Mouse (Mus musculus): ENCODE results near the gene Kyat3.
"Not testable (repeated sequence)": the region's sequence is repeated elsewhere in the genome, so short reads cannot be mapped to it uniquely, and the experiment has no call there.

Gene Kyat3

DNA sequence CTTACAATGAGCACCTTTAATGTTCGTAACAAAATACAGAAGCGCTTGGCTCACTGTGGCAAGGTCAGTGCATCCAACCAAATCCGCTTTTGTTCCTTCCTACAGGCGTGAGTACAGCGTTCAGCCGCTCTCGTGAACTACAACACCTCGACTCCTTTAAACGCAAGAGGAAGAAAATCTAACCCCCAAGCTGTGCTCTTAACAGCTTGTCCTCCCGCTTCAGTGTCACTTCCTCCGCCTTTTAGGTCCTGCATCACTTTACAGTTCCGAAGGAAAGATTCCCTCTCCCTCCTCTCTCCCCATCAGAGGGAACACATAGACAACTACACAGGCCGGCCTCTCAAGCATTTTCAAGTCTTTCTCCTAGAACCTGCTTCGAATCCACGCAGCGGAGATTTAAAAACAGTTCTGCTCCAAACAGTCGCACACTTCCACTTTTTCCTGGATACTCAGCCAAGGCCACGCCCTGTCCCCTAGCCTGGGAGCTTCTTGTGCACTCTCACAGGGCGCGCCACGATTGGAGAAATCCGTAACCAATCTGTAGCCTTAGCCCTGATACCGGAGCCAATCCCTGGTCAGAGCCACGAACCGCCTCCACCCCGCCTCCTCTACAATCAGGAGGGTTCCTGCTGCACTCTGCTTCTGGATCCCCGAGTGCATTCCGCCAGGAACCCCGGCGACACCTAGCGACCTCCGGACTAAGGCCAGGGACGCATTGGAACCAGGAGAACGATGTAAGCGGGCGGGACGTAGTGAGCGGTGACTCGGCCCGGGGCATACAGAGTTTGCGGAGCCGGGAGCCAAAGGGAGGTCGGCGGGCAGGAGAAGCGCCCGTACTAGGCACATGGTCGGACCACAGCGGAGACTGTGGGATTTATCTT lies at the start of gene Kyat3:
Kyat3 (plus strand) TSS at position 610 of the 881 bp plus-strand sequence.
- in situ Hi-C loops (cut with MboI; ENCODE audit: low sequenced_read_pairs): loop anchor here (10.0 kb wide), 2 partner anchors 56 to 206 kb away; partner anchors contain the start of gene Gbp5

DNA sequence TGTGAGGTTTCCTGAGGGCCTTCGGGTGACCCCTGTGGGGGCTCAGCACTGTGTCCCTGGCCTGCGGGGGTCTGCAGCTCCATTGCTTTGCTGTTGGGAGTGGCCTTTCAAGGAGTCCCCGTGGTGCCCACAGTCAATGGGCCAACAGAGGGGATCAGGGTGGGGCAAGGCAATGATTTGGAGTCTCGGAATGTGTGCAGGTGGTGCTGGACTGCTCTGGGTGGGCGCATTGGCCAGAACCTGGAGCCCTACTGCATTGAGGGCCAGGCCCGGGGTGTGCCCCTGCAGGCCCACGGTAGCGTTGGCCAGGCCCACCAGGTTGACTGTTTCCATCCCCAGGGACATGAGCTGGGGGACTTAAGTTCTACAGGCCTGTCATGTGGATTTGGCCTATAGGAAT lies 36.1 kb upstream of the Kyat3 start:
- in situ Hi-C loops (cut with MboI; ENCODE audit: low sequenced_read_pairs): no loop called here

GRCm38 (mm10) chr3:142674607-142675006 lies 26.2 kb upstream of the Kyat3 start:
- in situ Hi-C loops (cut with MboI; ENCODE audit: low sequenced_read_pairs): no loop called here

DNA sequence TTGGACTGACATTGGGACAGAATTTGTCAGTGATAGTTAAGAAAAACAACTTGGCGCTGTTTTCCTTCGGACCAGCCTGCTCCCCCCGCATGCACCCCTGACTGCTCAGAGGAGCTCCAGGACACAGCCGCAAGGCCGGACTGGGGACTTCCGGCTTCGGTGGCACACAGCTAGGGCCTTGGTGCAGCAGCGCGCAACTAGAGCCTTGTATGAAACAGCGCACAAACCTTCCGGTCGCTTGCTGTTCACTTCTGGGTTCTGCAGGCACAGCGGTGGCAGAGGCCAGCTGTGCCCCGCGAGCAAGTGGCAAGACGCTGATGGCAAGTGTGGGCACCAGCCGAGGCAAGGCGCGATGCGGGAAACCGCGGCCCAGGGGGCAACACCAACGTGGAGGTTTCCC lies 12.9 kb upstream of the Kyat3 start:
- in situ Hi-C loops (cut with MboI; ENCODE audit: low sequenced_read_pairs): no loop called here

DNA sequence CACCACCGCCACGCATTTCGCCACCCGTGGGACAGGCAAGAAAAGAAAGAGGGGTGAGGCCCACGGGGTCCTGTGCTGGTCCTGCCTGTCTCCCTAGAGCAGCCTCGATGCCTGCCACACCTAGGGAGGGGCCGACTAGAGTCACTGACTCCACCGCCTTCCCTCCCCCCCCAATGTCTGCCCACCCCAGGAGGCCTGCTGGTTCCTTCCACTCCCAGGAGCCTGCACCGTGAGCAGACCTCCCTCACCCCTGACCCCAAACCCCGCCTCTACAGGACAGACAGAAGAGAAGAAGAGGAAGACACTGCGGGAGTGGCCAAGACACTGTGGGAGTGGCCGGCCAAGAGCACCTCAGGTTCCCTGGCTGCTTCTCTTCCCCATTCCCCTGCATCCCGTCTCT lies 12.5 kb upstream of the Kyat3 start:
- in situ Hi-C loops (cut with MboI; ENCODE audit: low sequenced_read_pairs): no loop called here

DNA sequence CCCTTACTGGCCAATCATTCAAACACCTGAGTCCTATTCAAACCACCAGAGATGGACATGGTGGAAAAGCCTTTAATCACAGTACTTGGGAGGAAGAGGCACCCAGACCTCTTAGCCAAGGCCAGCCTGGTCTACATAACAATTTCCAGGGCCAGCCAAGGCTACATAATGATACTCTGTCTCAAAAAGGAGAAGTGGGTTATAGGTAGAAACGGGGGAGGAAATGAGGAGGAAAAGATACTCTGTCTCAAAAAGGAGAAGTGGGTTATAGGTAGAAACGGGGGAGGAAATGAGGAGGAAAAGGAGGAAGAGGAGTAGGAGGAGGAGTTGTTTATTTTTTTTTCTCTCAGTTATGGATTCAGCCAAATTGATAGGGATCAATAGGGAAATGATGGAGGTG lies 4.3 kb upstream of the Kyat3 start:
- in situ Hi-C loops (cut with MboI; ENCODE audit: low sequenced_read_pairs): no loop called here

- in situ Hi-C loops (cut with MboI; ENCODE audit: low sequenced_read_pairs): loop anchor here (10.0 kb wide), 2 partner anchors 57 to 207 kb away; partner anchors contain the start of gene Gbp5
These were observed 647 bp downstream of the Kyat3 start for GRCm38 (mm10) chr3:142701407-142701989.

- in situ Hi-C loops (cut with MboI; ENCODE audit: low sequenced_read_pairs): loop anchor here (10.0 kb wide), 2 partner anchors 62 to 212 kb away; partner anchors contain the start of gene Gbp5
These were observed 6.0 kb downstream of the Kyat3 start for GRCm38 (mm10) chr3:142706581-142707444.

DNA sequence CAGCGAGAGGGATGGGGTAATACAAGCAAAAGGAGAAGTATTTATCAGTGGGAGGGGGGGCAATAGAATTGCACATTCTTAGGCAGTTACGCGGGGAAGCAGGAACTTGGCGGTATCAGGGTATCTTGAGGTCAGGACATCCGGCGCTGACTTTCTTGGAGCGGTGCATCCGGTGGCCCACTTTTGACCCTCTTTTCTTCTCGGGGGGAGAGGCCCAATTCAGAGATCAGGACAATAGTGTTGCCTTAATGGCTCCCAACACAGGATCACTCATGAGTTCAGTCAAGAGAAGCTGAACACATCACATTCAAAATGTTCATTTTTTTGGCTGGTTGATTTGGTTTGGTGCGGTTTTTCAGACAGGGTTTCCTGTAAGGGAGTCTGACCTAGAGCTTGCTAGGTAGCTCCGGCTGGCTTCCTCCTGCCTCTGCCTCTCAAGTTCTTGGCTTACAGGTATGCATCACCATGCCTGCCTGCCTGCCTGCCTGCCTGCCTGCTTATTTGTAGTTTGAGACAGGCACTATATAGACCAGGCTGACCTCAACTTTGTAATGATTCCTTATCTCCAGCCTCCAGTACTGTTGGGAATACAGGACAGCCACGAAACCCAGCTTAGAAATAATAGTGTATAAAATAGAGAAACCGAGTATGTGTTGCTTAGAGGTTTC lies 7.5 kb downstream of the Kyat3 start:
- in situ Hi-C loops (cut with MboI; ENCODE audit: low sequenced_read_pairs): loop anchor here (10.0 kb wide), 2 partner anchors 64 to 214 kb away; partner anchors contain the start of gene Gbp5

DNA sequence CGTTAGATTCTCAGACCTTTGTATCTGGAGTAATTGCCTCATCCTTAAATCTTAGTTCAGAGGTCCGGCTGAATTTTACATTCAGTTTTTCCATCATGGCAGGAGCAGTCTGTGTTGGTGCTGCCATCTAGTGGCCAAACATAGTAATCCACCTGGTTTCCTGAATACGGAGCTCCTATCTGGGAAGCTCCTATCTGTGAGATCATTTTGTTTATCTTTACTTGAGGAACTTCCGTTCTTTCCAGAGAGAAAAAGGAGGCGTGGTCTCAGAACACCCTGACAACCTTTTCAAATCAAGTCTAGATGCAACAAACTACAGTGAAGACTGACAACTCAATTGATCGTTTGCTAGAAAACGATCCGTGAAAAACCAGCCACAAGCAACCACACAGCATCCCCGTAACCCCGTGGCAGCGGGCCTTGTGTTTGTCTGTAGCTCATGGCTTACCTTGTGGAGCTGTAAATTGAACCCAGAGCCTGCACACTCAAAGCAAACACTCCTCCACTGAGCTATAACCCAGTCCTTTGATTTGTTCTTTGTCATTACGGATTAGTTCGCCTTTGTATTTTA lies 8.1 kb downstream of the Kyat3 start:
- in situ Hi-C loops (cut with MboI; ENCODE audit: low sequenced_read_pairs): loop anchor here (10.0 kb wide), 2 partner anchors 64 to 214 kb away; partner anchors contain the start of gene Gbp5

DNA sequence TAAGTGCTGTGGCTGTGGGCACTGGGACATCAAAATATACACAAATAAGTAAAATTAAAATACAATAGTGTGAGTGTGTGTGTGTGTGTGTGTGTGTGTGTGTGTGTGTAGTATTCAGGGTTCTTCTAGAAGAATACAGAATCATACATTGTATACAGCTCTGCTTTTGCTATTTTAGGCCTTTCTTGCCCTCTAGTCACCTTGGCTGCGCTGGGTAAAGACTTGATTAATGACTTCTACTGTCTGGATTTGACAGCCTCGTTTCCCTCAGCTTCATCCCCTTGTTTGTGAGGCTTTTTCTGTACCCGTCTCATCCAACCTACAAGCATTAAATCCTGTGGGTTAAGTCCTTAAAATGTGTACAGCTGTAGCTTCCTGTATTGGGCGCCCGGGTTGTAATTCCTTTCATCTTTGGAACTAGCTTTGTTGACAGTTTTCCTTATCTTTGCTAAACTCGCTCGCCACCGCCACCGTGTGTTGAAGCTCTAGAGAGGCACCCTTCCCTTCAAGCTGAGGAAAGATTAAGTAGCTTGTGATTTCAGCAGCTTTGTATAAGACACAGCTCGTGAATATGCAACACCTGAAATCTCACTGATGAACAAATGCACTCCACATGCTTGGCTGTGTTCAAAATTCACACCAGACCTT lies 9.6 kb downstream of the Kyat3 start:
- in situ Hi-C loops (cut with MboI; ENCODE audit: low sequenced_read_pairs): no loop called here

- in situ Hi-C loops (cut with MboI; ENCODE audit: low sequenced_read_pairs): no loop called here
These were observed 10.5 kb downstream of the Kyat3 start for GRCm38 (mm10) chr3:142711372-142711771.

DNA sequence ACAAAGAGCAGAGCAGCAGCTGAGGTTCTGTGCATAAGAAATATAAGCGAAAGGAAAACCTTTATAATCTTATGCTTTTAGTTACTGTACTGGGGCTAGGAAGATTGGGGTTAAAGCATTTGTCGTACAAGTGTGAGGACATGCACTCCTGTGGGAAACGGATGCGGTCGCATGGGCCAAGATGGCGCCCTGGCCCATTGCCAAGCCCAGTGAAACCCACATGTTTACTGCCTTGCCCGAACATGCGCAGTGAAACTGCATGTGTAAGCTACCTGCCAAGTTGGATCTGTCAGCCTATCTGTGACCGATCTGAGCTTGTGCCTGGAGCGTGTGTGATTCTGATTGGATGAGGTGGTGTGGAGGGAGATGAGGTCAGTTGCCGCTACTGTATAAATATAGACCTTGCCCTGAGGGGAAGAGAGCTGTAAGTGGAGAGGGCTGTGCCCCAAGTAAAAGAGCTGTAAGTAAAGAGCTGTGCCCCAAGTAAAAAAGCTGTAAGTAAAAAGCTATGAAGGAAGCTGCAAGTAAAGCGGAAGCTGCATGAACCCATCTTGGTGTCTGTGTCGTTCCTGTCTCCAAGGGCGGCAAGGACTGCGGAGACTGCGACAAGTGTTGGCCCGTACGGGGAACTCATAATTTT lies 11.7 kb downstream of the Kyat3 start:
- in situ Hi-C loops (cut with MboI; ENCODE audit: low sequenced_read_pairs): not testable (repeated sequence)

DNA sequence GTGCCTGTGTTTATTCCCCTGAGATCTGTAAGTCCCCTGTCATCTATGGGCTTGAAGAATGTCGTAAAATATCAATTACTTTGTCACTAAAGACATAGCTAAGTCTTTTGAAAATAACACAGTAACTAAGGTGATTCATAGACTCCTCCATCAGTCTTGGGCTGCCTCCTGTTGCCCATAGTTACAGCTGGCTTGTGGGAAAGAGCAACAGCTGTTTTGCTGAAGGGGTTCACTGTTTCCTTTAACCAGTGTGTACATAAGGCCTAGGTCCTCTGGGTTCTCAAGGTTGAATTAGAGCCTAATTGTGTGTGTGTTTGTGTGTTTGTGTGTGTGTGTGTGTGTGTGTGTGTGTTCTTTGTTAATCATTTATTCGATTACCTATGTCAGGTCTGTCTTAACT lies 24.6 kb downstream of the Kyat3 start:
- in situ Hi-C loops (cut with MboI; ENCODE audit: low sequenced_read_pairs): no loop called here

DNA sequence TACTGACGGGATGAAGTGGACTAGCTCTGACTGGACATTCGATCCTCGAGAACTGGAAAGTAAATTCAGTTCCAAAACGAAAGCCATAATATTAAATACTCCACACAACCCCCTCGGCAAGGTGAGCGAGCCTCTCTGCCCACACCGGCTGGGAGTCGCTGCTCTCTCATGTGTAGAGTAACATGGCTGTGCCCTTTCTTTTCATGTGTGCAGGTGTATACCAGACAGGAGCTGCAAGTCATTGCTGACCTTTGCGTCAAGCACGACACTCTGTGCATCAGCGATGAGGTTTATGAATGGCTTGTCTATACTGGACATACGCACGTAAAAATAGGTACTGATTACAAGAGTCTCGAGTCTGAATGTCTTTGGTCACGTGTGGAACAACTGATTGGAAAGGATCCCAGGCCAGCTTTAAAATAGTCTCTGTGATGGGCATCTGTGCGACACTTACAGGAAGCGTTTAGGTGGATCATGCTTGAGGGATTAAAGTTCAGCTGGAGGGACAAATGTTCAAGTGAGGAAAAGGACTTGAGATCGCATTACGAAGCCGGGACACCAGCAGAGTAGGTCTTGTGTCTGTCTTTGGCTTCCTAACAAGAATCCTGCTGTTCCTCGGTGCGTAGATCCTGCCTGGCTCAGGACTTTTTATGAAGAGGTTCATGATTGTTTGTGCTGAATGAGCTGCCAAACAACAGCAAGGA lies 25.3 kb downstream of the Kyat3 start:
- in situ Hi-C loops (cut with MboI; ENCODE audit: low sequenced_read_pairs): no loop called here

- in situ Hi-C loops (cut with MboI; ENCODE audit: low sequenced_read_pairs): no loop called here
These were observed 33.4 kb downstream of the Kyat3 start for GRCm38 (mm10) chr3:142734291-142734690.

- in situ Hi-C loops (cut with MboI; ENCODE audit: low sequenced_read_pairs): no loop called here
These were observed 40.0 kb downstream of the Kyat3 start for GRCm38 (mm10) chr3:142740896-142741295.
